Mouse (Mus musculus): ENCODE measurements around the gene Xxylt1. TPM values are rescaled to one million over a fixed set of nuclear protein-coding genes. Genes with fewer than 3 reads are reported as not detected.

The Xxylt1 gene
- total RNA-seq, 1 experiment: 22.6 TPM

DNA sequence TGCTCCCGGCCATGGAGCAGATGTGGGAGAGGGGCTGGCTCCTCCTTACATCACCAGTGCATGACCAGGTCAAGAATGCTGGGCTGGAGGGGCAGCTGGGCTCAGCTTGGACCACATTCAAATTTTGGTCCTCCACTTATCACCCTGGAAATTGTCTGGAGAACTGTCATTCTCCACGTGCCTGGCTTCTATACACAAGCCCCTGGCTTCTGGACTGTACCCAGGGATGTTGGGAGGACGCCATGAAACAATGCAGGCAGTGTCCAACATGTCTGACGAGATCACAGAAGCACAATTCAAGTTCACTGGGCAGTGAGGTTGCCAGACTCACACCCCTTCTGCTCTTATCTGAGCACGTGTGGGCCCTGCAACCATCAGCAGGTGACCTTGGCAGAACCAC, 114.5 kb downstream of the Xxylt1 start:
- DNase-seq (ENCODE audit: low read depth, low spot score): no peak
- Histone ChIP-seq H3K27ac (ENCODE audit: insufficient read depth, low read depth, low read length, poor library complexity, severe bottlenecking) (no peak overlapping the region), H3K9ac (ENCODE audit: insufficient read depth, low read depth, low read length, poor library complexity, severe bottlenecking) (no peak overlapping the region), H3K9me3 (ENCODE audit: control insufficient read depth, insufficient read depth, low read depth, low read length) (no peaks in the 10 kb centered on the region), H3K36me3 (ENCODE audit: control insufficient read depth, insufficient read depth, low read length, poor library complexity, severe bottlenecking) (no peaks in the 10 kb centered on the region; the same call in 1 of the 2 replicates), H3K4me3 (ENCODE audit: insufficient read depth in 1 of 2, low read depth in 1 of 2, low read length in 2 of 2, poor library complexity in 1 of 2, severe bottlenecking in 1 of 2) (no peak overlapping the region), H3K4me1 (ENCODE audit: control insufficient read depth in 2 of 2, insufficient read depth in 2 of 2, low read length in 2 of 2, poor library complexity in 1 of 2) (peaks cover 0 to 4% of the 10 kb centered on the region in 2 experiments; a peak in 1 of 4 replicates)
- TF ChIP-seq MAFK (IDR thresholded peaks at IDR 0.05; ENCODE audit: insufficient read depth, low read depth, low read length) (no peak), ZNF384 (IDR thresholded peaks at IDR 0.05; ENCODE audit: low read depth, low read length) (no peak), ZC3H11A (IDR thresholded peaks at IDR 0.05; ENCODE audit: borderline replicate concordance, low read depth, low read length) (no peak), CHD2 (IDR thresholded peaks at IDR 0.05; ENCODE audit: low read depth, low read length) (no peak), HCFC1 (IDR thresholded peaks at IDR 0.05; ENCODE audit: borderline replicate concordance, insufficient read depth, low read length) (no peak)
- in situ Hi-C loops (cut with MboI; ENCODE audit: low sequenced_read_pairs in 2 of 2, unreplicated experiment in 2 of 2): no loop called here

DNA sequence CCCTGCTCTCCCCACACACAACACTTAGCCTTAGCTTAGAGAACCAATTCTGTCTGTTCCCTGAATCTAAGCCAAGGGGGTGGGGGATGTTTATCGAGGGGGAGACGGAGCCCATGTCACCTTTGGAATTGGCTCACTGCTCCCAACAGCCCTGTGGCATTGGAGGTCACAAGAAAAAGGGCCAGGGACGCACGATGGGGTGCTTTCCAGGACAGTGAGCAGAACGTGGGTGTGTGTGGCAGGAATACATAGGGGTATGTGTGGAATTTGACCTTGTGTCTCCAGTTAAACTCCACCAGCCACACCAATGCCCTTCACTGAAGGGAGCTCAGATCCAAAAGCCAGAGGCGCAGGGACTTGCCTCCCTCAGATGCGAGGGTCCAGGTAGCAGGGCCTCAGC, 116.3 kb downstream of the Xxylt1 start:
- in situ Hi-C loops (cut with MboI; ENCODE audit: low sequenced_read_pairs in 2 of 2, unreplicated experiment in 2 of 2): no loop called here
- H3K9me3 ChIP-seq (ENCODE audit: control insufficient read depth, insufficient read depth, low read depth, low read length): no peaks in the 10 kb centered on the region
- no peak for TF ChIP-seq HCFC1 (IDR thresholded peaks at IDR 0.05; ENCODE audit: borderline replicate concordance, insufficient read depth, low read length)
- no peak for DNase-seq (ENCODE audit: low read depth, low spot score)
- no peak overlapping the region for H3K4me3 ChIP-seq (ENCODE audit: insufficient read depth in 1 of 2, low read depth in 1 of 2, low read length in 2 of 2, poor library complexity in 1 of 2, severe bottlenecking in 1 of 2)
- H3K36me3 ChIP-seq (ENCODE audit: control insufficient read depth, insufficient read depth, low read length, poor library complexity, severe bottlenecking): no peaks in the 10 kb centered on the region; the same call in 1 of the 2 replicates
- peaks cover 0 to 4% of the 10 kb centered on the region in 2 experiments; a peak in 1 of 4 replicates for H3K4me1 ChIP-seq (ENCODE audit: control insufficient read depth in 2 of 2, insufficient read depth in 2 of 2, low read length in 2 of 2, poor library complexity in 1 of 2)
- no peak overlapping the region for H3K27ac ChIP-seq (ENCODE audit: insufficient read depth, low read depth, low read length, poor library complexity, severe bottlenecking)
- H3K9ac ChIP-seq (ENCODE audit: insufficient read depth, low read depth, low read length, poor library complexity, severe bottlenecking): no peak overlapping the region

DNA sequence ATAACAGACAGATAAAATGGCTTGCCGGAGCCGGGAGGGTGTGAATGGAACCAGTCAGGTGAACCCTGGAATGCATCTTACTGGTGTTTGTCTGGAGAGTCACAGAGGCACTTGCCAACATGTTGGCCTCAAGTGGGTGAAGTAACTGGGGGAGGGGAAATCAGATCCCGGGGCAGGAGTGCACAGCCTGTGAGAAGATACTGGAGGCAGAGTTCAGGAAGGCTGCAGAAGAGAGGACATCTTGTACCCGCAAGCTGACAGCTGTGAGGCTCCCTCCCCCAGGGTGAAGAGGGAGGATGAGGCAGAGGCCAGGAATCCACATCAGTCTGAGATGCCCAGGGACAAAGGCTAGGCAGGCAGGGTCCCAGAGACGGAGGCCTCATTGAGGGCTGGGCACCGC, 116.8 kb downstream of the Xxylt1 start:
- in situ Hi-C loops (cut with MboI; ENCODE audit: low sequenced_read_pairs in 2 of 2, unreplicated experiment in 2 of 2): no loop called here
- H3K36me3 ChIP-seq (ENCODE audit: control insufficient read depth, insufficient read depth, low read length, poor library complexity, severe bottlenecking): no peaks in the 10 kb centered on the region; the same call in 1 of the 2 replicates
- no peak overlapping the region for H3K9ac ChIP-seq (ENCODE audit: insufficient read depth, low read depth, low read length, poor library complexity, severe bottlenecking)
- H3K4me3 ChIP-seq (ENCODE audit: insufficient read depth in 1 of 2, low read depth in 1 of 2, low read length in 2 of 2, poor library complexity in 1 of 2, severe bottlenecking in 1 of 2): no peak overlapping the region
- TF ChIP-seq ZC3H11A (IDR thresholded peaks at IDR 0.05; ENCODE audit: borderline replicate concordance, low read depth, low read length) (no peak), ZNF384 (IDR thresholded peaks at IDR 0.05; ENCODE audit: low read depth, low read length) (no peak), MAFK (IDR thresholded peaks at IDR 0.05; ENCODE audit: insufficient read depth, low read depth, low read length) (no peak), HCFC1 (IDR thresholded peaks at IDR 0.05; ENCODE audit: borderline replicate concordance, insufficient read depth, low read length) (no peak), CHD2 (IDR thresholded peaks at IDR 0.05; ENCODE audit: low read depth, low read length) (no peak)
- no peak for DNase-seq (ENCODE audit: low read depth, low spot score)
- no peak overlapping the region for H3K27ac ChIP-seq (ENCODE audit: insufficient read depth, low read depth, low read length, poor library complexity, severe bottlenecking)
- H3K9me3 ChIP-seq (ENCODE audit: control insufficient read depth, insufficient read depth, low read depth, low read length): no peaks in the 10 kb centered on the region
- H3K4me1 ChIP-seq (ENCODE audit: control insufficient read depth in 2 of 2, insufficient read depth in 2 of 2, low read length in 2 of 2, poor library complexity in 1 of 2): peaks cover 0 to 4% of the 10 kb centered on the region in 2 experiments; a peak in 1 of 4 replicates

DNA sequence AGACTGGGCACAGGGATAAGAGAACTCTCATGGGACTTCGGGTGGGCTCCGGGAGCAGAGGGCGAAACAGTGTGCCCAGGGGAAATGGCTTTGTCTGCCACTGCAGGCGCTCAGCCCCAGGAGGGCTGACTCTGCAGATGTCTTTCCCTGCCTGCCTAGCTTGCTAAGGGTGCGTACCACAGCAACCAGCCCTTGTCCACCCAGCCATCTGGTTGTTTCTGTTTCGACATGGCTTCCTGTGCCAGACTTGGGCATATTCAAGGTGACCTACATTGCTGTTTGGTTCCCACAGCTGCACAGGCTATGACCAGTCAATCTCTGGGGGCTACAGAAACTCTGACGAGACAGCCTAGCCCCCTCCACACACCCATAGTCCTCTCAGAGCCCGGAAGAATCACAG, 118.7 kb downstream of the Xxylt1 start:
- peaks cover 0 to 4% of the 10 kb centered on the region in 2 experiments; a peak in 1 of 4 replicates for H3K4me1 ChIP-seq (ENCODE audit: control insufficient read depth in 2 of 2, insufficient read depth in 2 of 2, low read length in 2 of 2, poor library complexity in 1 of 2)

DNA sequence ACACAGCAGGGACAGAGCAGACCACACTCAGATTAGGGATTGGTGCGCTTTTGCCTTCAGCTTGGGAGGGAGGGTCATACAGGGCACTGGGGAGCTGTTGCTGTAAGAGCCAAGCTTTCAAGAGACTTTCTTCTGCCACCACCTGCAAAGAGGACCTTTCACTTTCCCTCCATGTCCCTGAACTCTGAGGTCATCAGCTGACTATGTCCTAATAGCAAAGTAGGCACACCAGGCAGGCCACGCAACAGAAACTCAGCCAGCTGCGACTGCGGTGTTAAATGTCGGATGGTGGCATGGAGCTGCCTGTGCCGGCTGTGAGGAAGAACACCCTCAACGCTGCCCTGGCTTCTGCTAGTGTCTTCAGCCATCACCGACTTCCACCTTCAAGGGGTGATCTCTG, 120.1 kb downstream of the Xxylt1 start:
- Histone ChIP-seq H3K4me1 (ENCODE audit: control insufficient read depth in 2 of 2, insufficient read depth in 2 of 2, low read length in 2 of 2, poor library complexity in 1 of 2) (peaks cover 0 to 4% of the 10 kb centered on the region in 2 experiments; a peak in 1 of 4 replicates), H3K9ac (ENCODE audit: insufficient read depth, low read depth, low read length, poor library complexity, severe bottlenecking) (no peak overlapping the region), H3K27ac (ENCODE audit: insufficient read depth, low read depth, low read length, poor library complexity, severe bottlenecking) (no peak overlapping the region), H3K4me3 (ENCODE audit: insufficient read depth in 1 of 2, low read depth in 1 of 2, low read length in 2 of 2, poor library complexity in 1 of 2, severe bottlenecking in 1 of 2) (no peak overlapping the region), H3K36me3 (ENCODE audit: control insufficient read depth, insufficient read depth, low read length, poor library complexity, severe bottlenecking) (peaks cover 4% of the 10 kb centered on the region; the same call in 1 of the 2 replicates), H3K9me3 (ENCODE audit: control insufficient read depth, insufficient read depth, low read depth, low read length) (no peaks in the 10 kb centered on the region)
- in situ Hi-C loops (cut with MboI; ENCODE audit: low sequenced_read_pairs in 2 of 2, unreplicated experiment in 2 of 2): no loop called here
- no peak for DNase-seq (ENCODE audit: low read depth, low spot score)
- TF ChIP-seq MAFK (IDR thresholded peaks at IDR 0.05; ENCODE audit: insufficient read depth, low read depth, low read length) (no peak), CHD2 (IDR thresholded peaks at IDR 0.05; ENCODE audit: low read depth, low read length) (no peak), HCFC1 (IDR thresholded peaks at IDR 0.05; ENCODE audit: borderline replicate concordance, insufficient read depth, low read length) (no peak), ZNF384 (IDR thresholded peaks at IDR 0.05; ENCODE audit: low read depth, low read length) (no peak)

More for the DNA sequence above, 118.7 kb downstream of the Xxylt1 start:
- Histone ChIP-seq H3K27ac (ENCODE audit: insufficient read depth, low read depth, low read length, poor library complexity, severe bottlenecking) (no peak overlapping the region), H3K9ac (ENCODE audit: insufficient read depth, low read depth, low read length, poor library complexity, severe bottlenecking) (no peak overlapping the region), H3K9me3 (ENCODE audit: control insufficient read depth, insufficient read depth, low read depth, low read length) (no peaks in the 10 kb centered on the region), H3K4me3 (ENCODE audit: insufficient read depth in 1 of 2, low read depth in 1 of 2, low read length in 2 of 2, poor library complexity in 1 of 2, severe bottlenecking in 1 of 2) (no peak overlapping the region), H3K36me3 (ENCODE audit: control insufficient read depth, insufficient read depth, low read length, poor library complexity, severe bottlenecking) (no peaks in the 10 kb centered on the region)
- DNase-seq (ENCODE audit: low read depth, low spot score): no peak
- in situ Hi-C loops (cut with MboI; ENCODE audit: low sequenced_read_pairs in 2 of 2, unreplicated experiment in 2 of 2): no loop called here
- no peak for TF ChIP-seq ZC3H11A (IDR thresholded peaks at IDR 0.05; ENCODE audit: borderline replicate concordance, low read depth, low read length)
- TF ChIP-seq CHD2 (IDR thresholded peaks at IDR 0.05; ENCODE audit: low read depth, low read length): no peak
- no peak for TF ChIP-seq MAFK (IDR thresholded peaks at IDR 0.05; ENCODE audit: insufficient read depth, low read depth, low read length)
- no peak for TF ChIP-seq ZNF384 (IDR thresholded peaks at IDR 0.05; ENCODE audit: low read depth, low read length)
- no peak for TF ChIP-seq HCFC1 (IDR thresholded peaks at IDR 0.05; ENCODE audit: borderline replicate concordance, insufficient read depth, low read length)
